Mouse (Mus musculus) E14TG2a.4 (cell line): ENCODE data around the gene Diaph2.

ENCODE experiments used
- CTCF ChIP-seq: conservative IDR thresholded peaks from 2 replicates; pipeline ENCODE4 v1.5.1; 2014; ENCODE audit warnings: low read length
- NANOG ChIP-seq: IDR thresholded peaks from 2 replicates; pipeline ENCODE4 v1.6.1; 2014; ENCODE audit warnings: borderline replicate concordance, low read length, mixed read lengths

DNA sequence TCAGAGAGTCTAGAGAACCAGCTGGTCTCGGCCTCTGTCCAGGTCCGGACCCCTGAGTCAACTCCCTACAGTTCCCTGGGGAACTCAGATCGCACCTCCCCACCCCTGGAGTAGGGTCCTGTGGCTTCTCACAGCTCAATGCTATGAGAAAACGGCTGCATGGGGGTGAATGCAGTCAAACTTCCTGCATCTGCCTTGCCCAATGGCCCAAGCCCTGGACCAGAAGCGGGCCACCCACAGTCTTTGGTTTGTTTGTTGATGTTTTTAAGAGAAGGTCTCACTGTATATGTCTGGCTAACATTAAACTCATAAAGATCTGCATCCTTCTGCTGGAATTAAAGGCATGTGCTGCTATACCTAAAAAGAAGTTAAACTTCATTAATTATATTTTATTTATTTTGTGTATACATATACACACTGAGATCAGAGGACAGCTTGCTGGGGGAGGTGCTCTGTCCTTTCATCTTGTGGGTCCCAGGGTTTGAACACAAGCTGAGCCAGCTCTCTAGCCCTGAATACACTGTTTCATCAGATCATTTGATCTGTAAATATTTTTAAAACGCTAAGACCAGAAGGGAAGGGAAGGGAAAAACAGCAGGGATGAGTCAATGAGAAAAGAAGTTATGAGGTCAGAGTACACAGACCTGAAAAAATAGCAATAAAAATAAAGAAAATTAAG lies 47.8 kb upstream of the Diaph2 start:
- TF ChIP-seq CTCF (no peak), NANOG (no peak)
